Mouse (Mus musculus) ovary, postnatal 36 days (tissue): ENCODE data around the gene Wdfy1.

Experiments used
- DNase-seq: peaks from one replicate; pipeline ENCODE4 v3.0.0; 2022; ENCODE audit warnings: low spot score, mixed read lengths

Wdfy1 gene

GRCm38 (mm10) chr1:79657411-79657810, 118.5 kb downstream of the Wdfy1 start:
- no peak for DNase-seq

GRCm38 (mm10) chr1:79655819-79656555, 120.0 kb downstream of the Wdfy1 start:
- DNase-seq: no peak

GRCm38 (mm10) chr1:79654948-79655347, 121.0 kb downstream of the Wdfy1 start:
- no peak for DNase-seq
